Mouse (Mus musculus): ENCODE data around the gene Dph5. TPM values are rescaled to one million over a fixed set of nuclear protein-coding genes. Genes with fewer than 3 reads are reported as not detected.

The Dph5 gene
- polyA plus RNA-seq (2016; fragmentation: Nextera tagmentation; extraction: Ambion mirVana), result 19.1 and 19.2 TPM in 2 replicates

DNA sequence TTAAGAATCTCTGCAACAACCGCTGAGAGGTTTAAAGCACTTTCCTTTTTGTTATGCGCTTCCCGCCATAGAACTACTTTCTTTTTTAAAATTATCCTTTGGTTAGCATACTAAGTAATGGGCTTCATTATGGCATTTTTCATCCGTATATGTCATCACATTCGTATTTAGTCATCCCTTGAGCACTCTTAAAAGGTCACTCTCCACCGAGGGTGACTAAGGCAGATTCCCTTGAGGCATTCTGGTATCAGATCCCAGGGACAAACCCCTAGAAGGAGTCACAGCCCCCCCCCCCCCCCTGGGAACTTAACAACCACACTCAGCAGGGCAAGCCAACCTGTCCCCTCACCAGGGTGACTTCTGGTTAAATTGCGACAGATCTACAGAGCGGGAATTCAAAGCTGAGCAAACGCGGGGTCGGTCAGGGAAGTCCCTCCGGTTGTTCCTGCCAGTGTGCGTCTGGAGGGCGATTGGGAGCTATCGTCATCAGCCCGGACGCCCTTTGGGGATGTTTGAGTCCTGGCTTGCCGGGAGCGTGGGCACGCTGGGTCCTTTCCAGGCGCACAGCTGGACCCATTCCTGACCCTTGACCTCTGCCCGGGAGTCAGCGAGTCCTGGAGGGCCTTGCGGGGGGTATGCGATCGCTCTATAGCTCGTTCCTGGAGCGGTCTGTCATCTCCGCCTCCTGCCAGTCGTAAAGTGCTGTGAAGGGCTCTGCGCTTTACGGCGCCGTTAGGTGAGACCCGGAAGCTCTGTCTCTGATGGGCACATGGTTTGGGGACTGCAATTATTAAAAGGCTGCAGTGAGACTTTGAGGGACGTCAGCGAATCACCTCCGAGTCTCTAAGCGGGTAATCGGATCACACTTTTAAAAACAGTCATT lies at the start of gene Dph5:
TSS of gene Dph5 (plus strand) at position 411 of the 883 bp plus-strand sequence.
- peak within 1 kb of the TSS; percentile 94 for H3K4me3 ChIP-seq
- H3K4me2 ChIP-seq, result peak within 1 kb of the TSS; percentile 87
- H3K4me1 ChIP-seq (replicated peaks), result no peaks in the 10 kb centered on the region
- H3K27me3 ChIP-seq (replicated peaks), result no peaks in the 10 kb centered on the region
- no peaks in the 10 kb centered on the region for H3K9me3 ChIP-seq (replicated peaks)
- peak within 1 kb of the TSS; percentile 87 for H3K27ac ChIP-seq (ENCODE audit: poor library complexity, severe bottlenecking)
- peak; percentile 93 for ATAC-seq (ENCODE audit: insufficient number of reproducible peaks, low FRiP score)
- 2% methylated on average over 40 of the region's 40 CpGs for WGBS
- H3K9ac ChIP-seq, result peak within 1 kb of the TSS; percentile 85
- no peaks in the 10 kb centered on the region for H3K36me3 ChIP-seq

DNA sequence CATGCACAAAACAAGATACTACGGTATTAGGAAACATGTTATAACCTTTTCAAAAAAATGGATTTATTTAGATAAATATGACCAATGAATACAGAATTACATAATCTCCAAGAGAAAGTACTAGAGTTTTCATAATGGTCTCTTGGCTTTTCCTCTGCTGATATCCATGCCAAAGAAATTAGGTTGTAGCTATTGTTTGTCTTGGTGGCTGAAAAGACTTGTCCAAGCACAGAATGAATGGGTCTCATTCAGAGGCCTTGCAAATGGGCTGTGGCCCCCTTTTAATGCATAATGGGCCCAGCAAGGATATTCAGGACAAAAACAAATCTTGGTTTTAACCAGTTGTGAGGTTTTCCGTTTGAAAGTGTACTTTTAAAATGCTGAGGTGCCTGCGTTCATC lies 43.1 kb upstream of the Dph5 start:
- H3K4me2 ChIP-seq, result no peak overlapping the region
- no peaks in the 10 kb centered on the region for H3K27me3 ChIP-seq (replicated peaks)
- no peak overlapping the region for H3K4me3 ChIP-seq
- no peak for ATAC-seq (ENCODE audit: insufficient number of reproducible peaks, low FRiP score)
- no peaks in the 10 kb centered on the region for H3K36me3 ChIP-seq
- H3K9ac ChIP-seq, result no peak overlapping the region
- WGBS, result 72% methylated on average over 3 of the region's 3 CpGs
- H3K27ac ChIP-seq (ENCODE audit: poor library complexity, severe bottlenecking), result no peak overlapping the region
- 0 out of 2 replicates have a peak, but pooled peaks cover 3% of the 10 kb centered on the region for H3K9me3 ChIP-seq (replicated peaks)
- no peaks in the 10 kb centered on the region for H3K4me1 ChIP-seq (replicated peaks)

DNA sequence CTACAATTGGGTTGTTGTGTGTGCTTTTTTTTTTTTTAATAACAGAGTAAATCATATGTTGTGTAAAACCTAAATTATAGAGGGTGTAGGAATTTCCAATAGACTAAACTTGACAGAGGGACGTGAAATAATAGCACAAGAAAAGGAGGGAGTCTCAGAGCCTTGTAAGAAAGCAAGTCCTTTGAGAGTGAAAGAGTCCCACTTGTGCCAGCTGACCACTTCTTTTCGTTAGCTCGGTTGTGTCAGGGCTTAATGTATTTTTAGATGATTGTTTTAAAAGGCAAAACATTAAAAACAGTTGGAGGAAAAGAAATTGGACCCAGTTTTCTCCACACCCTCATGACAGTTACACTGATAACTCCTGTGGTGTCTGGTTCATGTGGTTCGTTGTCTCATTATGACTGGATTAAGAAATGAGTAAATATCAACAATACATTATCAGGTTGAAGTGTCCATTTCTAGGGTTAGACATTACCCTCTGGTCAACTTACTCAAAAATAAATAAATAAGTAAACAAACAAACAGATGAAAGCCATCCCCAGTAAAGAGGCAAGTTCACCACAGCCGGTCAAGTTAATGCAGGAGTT lies 42.5 kb upstream of the Dph5 start:
- 78% methylated on average over 5 of the region's 5 CpGs for WGBS
- Histone ChIP-seq H3K4me3 (no peak overlapping the region), H3K4me1 (replicated peaks) (no peaks in the 10 kb centered on the region), H3K4me2 (no peak overlapping the region), H3K9ac (no peak overlapping the region), H3K27me3 (replicated peaks) (no peaks in the 10 kb centered on the region), H3K36me3 (no peaks in the 10 kb centered on the region), H3K27ac (ENCODE audit: poor library complexity, severe bottlenecking) (no peak overlapping the region), H3K9me3 (replicated peaks) (0 out of 2 replicates have a peak, but pooled peaks cover 3% of the 10 kb centered on the region)
- no peak for ATAC-seq (ENCODE audit: insufficient number of reproducible peaks, low FRiP score)

DNA sequence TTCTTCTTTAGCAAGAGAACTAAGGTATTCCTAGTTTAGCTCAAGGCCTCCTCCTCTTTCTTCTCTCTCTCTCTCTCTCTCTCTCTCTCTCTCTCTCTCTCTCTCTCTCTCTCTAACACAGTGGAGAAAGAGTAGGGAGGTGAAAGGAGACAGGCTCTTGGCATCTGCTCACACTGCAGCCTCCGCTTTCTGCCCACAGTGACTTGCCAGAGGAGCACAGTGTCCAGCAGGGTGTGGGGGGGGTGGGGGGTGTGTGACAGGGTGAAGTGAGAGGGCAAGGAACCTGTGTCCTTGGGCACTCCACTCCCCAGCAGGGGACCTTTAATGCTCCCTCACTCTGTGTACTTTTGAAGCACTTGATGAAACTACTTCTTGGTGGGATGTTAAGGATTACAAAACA lies 41.9 kb upstream of the Dph5 start:
- Histone ChIP-seq H3K27me3 (replicated peaks) (no peaks in the 10 kb centered on the region), H3K4me2 (no peak overlapping the region), H3K4me3 (no peak overlapping the region), H3K27ac (ENCODE audit: poor library complexity, severe bottlenecking) (no peak overlapping the region), H3K36me3 (no peaks in the 10 kb centered on the region), H3K9ac (no peak overlapping the region), H3K9me3 (replicated peaks) (0 out of 2 replicates have a peak, but pooled peaks cover 3% of the 10 kb centered on the region), H3K4me1 (replicated peaks) (no peaks in the 10 kb centered on the region)
- no peak for ATAC-seq (ENCODE audit: insufficient number of reproducible peaks, low FRiP score)
- WGBS, result 53% methylated on average over 1 of the region's 1 CpGs

DNA sequence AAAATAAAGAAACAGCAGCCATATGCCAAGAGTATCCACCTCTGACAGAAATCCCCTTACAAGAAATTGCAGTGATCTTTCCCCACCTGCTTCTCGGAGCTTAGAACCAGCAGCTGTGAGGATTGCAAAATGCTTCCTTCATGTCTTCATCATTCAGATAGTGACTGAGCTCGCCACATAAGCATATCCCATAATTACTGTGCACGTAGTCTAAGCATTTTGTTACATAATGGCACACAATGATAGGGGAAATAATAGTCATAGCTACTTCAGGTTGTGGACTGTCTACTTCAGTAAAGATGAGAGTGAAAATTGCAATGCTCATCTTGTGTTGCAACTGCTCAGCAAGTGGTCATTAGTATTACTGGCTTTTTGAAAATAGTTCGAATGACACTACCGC lies 41.5 kb upstream of the Dph5 start:
- WGBS, result 85% methylated on average over 5 of the region's 5 CpGs
- no peak overlapping the region for H3K4me2 ChIP-seq
- H3K4me3 ChIP-seq, result no peak overlapping the region
- no peak for ATAC-seq (ENCODE audit: insufficient number of reproducible peaks, low FRiP score)
- H3K27ac ChIP-seq (ENCODE audit: poor library complexity, severe bottlenecking), result no peak overlapping the region
- H3K9ac ChIP-seq, result no peak overlapping the region
- H3K9me3 ChIP-seq (replicated peaks), result no peaks in the 10 kb centered on the region
- H3K4me1 ChIP-seq (replicated peaks), result no peaks in the 10 kb centered on the region
- H3K36me3 ChIP-seq, result no peaks in the 10 kb centered on the region
- H3K27me3 ChIP-seq (replicated peaks), result no peaks in the 10 kb centered on the region

DNA sequence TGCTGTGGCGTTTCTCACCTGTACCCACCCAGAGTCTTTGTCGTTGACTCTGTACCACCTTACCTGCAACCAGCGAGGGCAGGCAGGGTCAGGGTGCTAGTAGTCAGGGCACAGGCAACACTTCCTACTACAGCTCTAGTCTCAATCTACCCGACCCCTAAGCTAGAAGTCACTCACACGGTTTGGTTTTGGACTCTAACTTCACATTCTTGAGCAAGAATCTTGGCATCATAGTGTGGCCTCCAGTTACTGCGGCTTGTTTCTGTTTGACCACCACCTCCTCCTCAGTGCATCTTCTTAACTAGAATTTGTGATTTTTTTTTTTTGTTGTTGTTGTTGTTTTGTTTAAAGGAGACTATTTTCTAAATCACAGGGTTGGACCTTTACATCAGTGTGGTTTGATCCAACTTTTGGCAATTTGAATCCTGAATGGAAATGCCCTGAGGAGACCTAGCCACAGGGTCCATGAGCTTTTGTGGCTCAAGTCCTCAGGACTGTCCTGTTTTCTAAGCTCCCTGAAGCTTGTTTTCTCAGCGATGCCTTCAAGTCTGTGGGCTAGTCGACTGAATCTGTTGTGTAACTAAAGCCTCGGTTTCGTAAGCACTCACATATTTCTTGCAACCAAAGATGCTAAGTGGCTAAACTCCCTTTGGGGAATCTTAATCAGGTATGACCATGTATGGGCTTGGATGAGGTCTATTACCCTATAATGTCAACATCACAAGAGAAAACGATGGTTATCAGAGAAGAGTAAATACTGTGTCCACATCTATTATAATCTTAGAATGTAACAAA lies 38.8 kb upstream of the Dph5 start:
- Histone ChIP-seq H3K9ac (no peak overlapping the region), H3K4me2 (no peak overlapping the region), H3K27me3 (replicated peaks) (no peaks in the 10 kb centered on the region), H3K27ac (ENCODE audit: poor library complexity, severe bottlenecking) (no peak overlapping the region), H3K4me3 (no peak overlapping the region), H3K36me3 (no peaks in the 10 kb centered on the region), H3K4me1 (replicated peaks) (no peaks in the 10 kb centered on the region), H3K9me3 (replicated peaks) (no peaks in the 10 kb centered on the region)
- ATAC-seq (ENCODE audit: insufficient number of reproducible peaks, low FRiP score), result no peak
- WGBS, result 77% methylated on average over 11 of the region's 11 CpGs

DNA sequence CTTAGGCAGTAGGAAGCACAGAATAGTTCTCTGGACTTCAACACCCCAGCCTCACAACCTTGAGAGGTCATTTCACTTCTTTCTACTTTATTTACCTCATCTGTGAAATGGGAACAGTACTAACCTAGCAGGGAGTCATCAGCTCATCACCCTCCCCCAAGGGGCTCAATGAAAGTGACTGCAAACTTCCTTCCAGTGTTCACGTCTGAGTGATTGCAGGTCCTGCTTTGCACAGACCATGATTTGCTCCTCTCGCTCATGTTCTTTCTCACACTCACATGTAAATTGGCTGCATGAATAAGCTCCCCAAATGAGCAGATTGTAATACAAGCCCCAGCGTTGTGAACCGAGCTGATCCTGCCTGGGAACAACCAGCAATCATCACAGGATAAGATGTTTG lies 36.7 kb upstream of the Dph5 start:
- H3K9me3 ChIP-seq (replicated peaks), result no peaks in the 10 kb centered on the region
- H3K4me1 ChIP-seq (replicated peaks), result no peaks in the 10 kb centered on the region
- 66% methylated on average over 4 of the region's 4 CpGs for WGBS
- H3K4me2 ChIP-seq, result no peak overlapping the region
- H3K27ac ChIP-seq (ENCODE audit: poor library complexity, severe bottlenecking), result no peak overlapping the region
- no peaks in the 10 kb centered on the region for H3K36me3 ChIP-seq
- no peak overlapping the region for H3K4me3 ChIP-seq
- H3K27me3 ChIP-seq (replicated peaks), result no peaks in the 10 kb centered on the region
- no peak for ATAC-seq (ENCODE audit: insufficient number of reproducible peaks, low FRiP score)
- H3K9ac ChIP-seq, result no peak overlapping the region

DNA sequence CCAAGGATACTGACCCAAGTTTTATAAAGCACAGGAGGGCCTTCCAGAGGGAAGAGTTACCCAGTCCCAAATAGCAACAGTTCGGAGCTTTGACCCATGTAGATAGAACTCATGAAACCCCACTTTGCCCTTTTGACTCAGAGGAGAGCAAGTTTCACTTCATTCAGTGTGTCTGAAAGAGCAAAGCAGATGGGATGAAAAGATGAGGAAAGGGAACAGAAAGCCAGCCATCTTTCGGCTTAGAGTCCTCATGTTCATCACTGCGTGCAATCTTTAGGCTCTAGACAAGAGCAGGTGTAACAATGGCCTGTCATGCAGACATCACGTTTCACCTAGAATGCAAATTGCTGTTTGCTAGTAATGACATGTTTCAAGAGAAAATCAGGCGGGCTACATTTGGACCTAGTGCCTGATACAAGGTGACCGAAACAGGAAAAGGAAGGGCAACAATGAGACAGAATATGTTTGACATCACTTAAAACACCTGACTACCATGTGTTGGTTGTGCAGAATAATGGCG lies 32.9 kb upstream of the Dph5 start:
- H3K27ac ChIP-seq (ENCODE audit: poor library complexity, severe bottlenecking), result no peak overlapping the region
- no peaks in the 10 kb centered on the region for H3K36me3 ChIP-seq
- WGBS, result 83% methylated on average over 7 of the region's 7 CpGs
- no peaks in the 10 kb centered on the region for H3K9me3 ChIP-seq (replicated peaks)
- no peak overlapping the region for H3K9ac ChIP-seq
- ATAC-seq (ENCODE audit: insufficient number of reproducible peaks, low FRiP score), result no peak
- no peak overlapping the region for H3K4me2 ChIP-seq
- H3K4me1 ChIP-seq (replicated peaks), result 0 out of 2 replicates have a peak, but pooled peaks cover 3% of the 10 kb centered on the region
- no peak overlapping the region for H3K4me3 ChIP-seq
- H3K27me3 ChIP-seq (replicated peaks), result no peaks in the 10 kb centered on the region

DNA sequence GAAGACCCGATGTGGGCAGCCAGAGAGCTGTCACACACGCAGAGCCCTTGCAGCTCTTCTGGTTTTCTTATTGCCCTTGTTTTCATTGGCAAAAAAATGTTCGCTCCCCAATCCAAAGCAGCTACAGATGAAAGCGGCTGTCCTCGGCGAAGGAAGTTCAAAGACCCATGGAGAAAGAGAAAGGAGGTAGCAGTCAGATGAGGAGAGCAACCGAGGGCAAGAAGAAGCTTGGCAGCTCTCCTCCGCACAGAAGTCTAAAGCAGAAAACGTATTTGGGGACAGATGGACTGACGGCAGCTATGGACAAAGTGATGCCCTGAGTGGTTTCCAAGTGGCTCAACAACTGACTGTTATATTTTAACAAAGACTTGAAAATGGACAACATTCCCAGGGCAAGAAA lies 32.1 kb upstream of the Dph5 start:
- no peak for ATAC-seq (ENCODE audit: insufficient number of reproducible peaks, low FRiP score)
- WGBS, result 71% methylated on average over 10 of the region's 10 CpGs

DNA sequence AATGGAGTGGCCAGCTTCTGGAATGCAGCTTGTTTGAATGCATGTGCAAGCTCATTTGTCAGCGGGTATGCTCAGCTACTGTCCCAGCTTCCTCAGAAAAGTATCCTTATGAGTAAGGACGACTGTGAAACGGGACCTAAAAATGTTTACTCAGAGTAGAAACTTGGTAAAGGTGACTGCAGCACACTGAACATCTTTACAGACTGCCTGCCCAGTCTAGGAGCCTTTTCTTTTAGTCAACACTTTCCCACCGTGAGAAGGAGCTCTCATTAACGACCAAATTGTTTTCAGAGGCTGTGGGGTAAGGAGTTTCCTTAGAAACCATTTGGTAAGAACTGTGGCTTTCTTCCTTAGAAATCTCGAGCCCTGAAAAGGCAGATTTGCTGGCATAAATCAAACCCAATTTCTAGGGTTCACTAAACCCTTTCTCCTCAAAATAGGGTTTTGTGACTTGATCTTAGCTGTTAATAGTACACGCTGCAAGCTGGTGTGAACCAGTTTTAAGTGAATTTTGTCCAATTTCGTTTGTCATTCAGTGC lies 31.1 kb upstream of the Dph5 start:
- WGBS, result 36% methylated on average over 8 of the region's 8 CpGs
- Histone ChIP-seq H3K4me1 (replicated peaks) (0 out of 2 replicates have a peak, but pooled peaks cover 3% of the 10 kb centered on the region), H3K9me3 (replicated peaks) (peaks cover 3% of the 10 kb centered on the region; the same call in 1 of the 2 replicates), H3K36me3 (no peaks in the 10 kb centered on the region), H3K27ac (ENCODE audit: poor library complexity, severe bottlenecking) (no peak overlapping the region), H3K4me3 (no peak overlapping the region), H3K27me3 (replicated peaks) (no peaks in the 10 kb centered on the region), H3K9ac (no peak overlapping the region), H3K4me2 (no peak overlapping the region)
- no peak for ATAC-seq (ENCODE audit: insufficient number of reproducible peaks, low FRiP score)

More for the DNA sequence above, 32.1 kb upstream of the Dph5 start:
- no peak overlapping the region for H3K4me3 ChIP-seq
- H3K9me3 ChIP-seq (replicated peaks), result no peaks in the 10 kb centered on the region
- no peak overlapping the region for H3K9ac ChIP-seq
- H3K4me2 ChIP-seq, result no peak overlapping the region
- 0 out of 2 replicates have a peak, but pooled peaks cover 3% of the 10 kb centered on the region for H3K4me1 ChIP-seq (replicated peaks)
- no peaks in the 10 kb centered on the region for H3K27me3 ChIP-seq (replicated peaks)
- H3K27ac ChIP-seq (ENCODE audit: poor library complexity, severe bottlenecking), result no peak overlapping the region
- no peaks in the 10 kb centered on the region for H3K36me3 ChIP-seq

Measured in heart, embryonic 12.5 days (tissue).